Mouse (Mus musculus) megakaryocyte, embryonic 14.5 days (primary cell): ENCODE measurements around the gene Gmds. TPM values are rescaled to one million over a fixed set of nuclear protein-coding genes. Genes with fewer than 3 reads are reported as not detected.

ENCODE experiments used
- H3K27me3 ChIP-seq: replicated peaks from 2 replicates; pipeline ENCODE3; 2012; ENCODE audit warnings: inconsistent platforms
- H3K36me3 ChIP-seq: replicated peaks from 2 replicates; pipeline ENCODE3; 2012; ENCODE audit warnings: low read length, inconsistent platforms, mixed read lengths
- H3K4me1 ChIP-seq: 2 replicates; pipeline ENCODE4 v1.6.1; 2012; ENCODE audit warnings: inconsistent platforms
- H3K4me3 ChIP-seq: replicated peaks from 2 replicates; pipeline ENCODE3; 2012; ENCODE audit warnings: moderate library complexity, mild to moderate bottlenecking, inconsistent platforms
- H3K9me3 ChIP-seq: 2 replicates; pipeline ENCODE4 v1.6.1; 2012; ENCODE audit warnings: inconsistent platforms
- FLI1 ChIP-seq: IDR thresholded peaks from 2 replicates; pipeline ENCODE4 v1.6.1; 2012; ENCODE audit warnings: low read length, inconsistent platforms, mixed read lengths
- GATA1 ChIP-seq: IDR thresholded peaks from 3 replicates; pipeline ENCODE4 v1.6.1; 2012; ENCODE audit warnings: mixed read lengths, low read length, inconsistent platforms, borderline replicate concordance
- polyA plus RNA-seq: library from polyadenylated mRNA; stranded (reverse); fragments of >175 nt; gene quantifications from 2 replicates; pipeline ENCODE4 v1.2.3, GENCODE M21; 2012; ENCODE audit warnings: low replicate concordance; ENCODE audit not compliant: insufficient read depth

Gmds gene
- polyA plus RNA-seq, 1 experiment: 59.8 TPM

DNA sequence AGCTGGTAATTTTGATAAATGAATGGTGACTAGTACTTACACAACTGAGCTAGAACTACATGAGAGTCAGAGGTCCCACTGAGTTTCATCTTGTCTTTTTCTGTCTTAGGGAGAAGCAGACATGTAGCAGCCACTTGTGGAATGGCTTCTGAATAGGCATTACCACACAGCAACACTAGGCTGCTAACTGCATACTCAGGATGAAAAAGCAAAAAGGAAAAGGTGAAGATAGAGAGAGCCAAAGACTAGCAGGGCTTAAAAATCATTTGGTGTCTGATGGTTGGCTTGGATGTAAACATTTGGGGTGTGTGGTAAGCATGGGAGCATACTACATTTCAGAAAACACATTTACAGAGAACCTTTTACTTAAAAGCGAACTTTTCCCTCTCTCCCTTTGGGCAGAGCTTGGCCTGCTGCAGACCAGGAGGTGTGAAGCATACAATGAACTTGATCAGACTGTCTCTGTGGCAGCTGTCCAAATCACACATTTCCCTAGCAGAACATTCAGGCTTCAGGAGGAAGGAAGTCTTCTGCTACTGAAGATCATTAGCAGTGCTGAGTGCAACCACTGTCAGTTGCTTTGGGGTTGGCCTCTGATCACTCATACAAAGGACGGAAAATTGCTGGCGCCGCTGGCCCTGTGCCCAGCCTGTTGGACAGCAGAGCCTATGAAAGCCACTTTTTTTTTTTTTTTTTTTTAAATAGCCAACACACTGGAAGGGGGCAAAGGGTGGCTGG is 319.9 kb downstream of the Gmds start:
- H3K36me3 ChIP-seq: no peaks in the 10 kb centered on the region
- no peak for TF ChIP-seq FLI1
- TF ChIP-seq GATA1: no peak
- H3K9me3 ChIP-seq: no peaks in the 10 kb centered on the region
- peaks cover 32% of the 10 kb centered on the region for H3K4me1 ChIP-seq
- H3K4me3 ChIP-seq: peak overlapping the region; percentile 12
- H3K27me3 ChIP-seq: no peaks in the 10 kb centered on the region

DNA sequence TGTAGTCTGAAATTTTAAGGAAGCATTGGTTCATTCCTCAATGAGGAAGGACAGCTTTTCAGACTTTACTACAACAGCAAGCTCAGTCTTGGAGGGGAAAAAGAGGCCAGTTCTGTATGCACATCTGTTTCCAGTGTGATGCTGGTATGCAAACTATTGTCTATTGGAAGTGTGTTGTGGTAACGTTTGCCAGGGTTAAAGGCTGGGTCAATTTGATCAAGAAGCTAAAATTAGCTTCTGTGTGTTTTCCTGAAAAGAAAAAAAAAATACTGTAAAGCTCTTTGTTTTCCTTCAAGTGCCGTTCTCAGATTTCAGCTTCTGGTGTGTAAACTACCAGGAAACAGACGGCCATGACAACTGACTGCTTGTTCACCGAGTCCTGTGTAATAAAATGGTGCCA is 329.7 kb downstream of the Gmds start:
- H3K4me3 ChIP-seq: no peak overlapping the region
- no peaks in the 10 kb centered on the region for H3K36me3 ChIP-seq
- no peaks in the 10 kb centered on the region for H3K27me3 ChIP-seq
- H3K9me3 ChIP-seq: no peaks in the 10 kb centered on the region
- peaks cover 18% of the 10 kb centered on the region; the same call in 1 of the 2 replicates for H3K4me1 ChIP-seq
- TF ChIP-seq GATA1 (no peak), FLI1 (no peak)

DNA sequence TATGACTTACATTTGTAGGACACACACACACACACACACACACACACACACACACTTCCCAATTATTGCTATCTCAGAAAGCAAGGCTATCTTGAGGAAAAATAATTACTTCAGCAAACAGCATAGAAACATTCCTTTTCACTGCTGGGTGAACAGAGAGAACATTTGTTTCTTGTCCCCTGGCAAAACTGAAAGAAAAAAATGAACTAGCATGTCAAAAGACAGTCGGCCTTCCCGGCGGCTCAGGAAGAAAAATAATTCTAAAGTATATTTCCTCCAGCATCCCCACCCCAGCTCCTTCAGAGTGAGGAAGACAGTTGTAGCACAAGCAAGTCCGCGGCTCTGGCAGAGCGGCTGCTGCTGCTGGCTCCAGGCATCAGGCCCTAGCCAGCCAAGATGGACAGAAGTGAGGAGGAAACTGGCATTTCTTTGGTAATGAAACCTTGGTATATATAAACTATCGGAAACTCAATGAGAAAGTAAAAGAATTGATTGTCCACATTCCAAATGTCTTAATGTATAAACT is 330.4 kb downstream of the Gmds start:
- no peaks in the 10 kb centered on the region for H3K9me3 ChIP-seq
- no peak overlapping the region for H3K4me3 ChIP-seq

DNA sequence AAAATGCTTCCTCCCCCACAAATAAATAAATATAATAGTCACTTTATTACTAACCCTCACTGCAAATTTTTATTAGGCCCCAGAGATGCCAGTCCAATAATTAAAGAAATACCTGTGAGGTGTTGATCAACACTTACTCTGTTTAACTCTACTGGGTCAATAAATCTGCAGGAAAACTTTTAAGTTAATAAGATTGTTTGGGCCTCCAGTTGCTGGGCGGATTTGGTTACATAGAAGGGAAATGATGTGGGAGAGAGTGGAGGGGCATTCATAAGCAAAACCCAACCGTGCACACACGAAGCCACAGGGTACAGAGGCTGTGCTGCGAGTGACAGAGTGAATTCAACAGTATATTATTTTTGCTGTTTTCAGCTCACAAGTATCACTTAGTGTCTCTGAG is 345.1 kb downstream of the Gmds start:
- no peak for TF ChIP-seq GATA1
- TF ChIP-seq FLI1: no peak
- Histone ChIP-seq H3K27me3 (no peaks in the 10 kb centered on the region), H3K9me3 (peaks cover 12% of the 10 kb centered on the region), H3K4me1 (peaks cover 3% of the 10 kb centered on the region), H3K36me3 (peaks cover 14% of the 10 kb centered on the region), H3K4me3 (no peak overlapping the region)

More for the DNA sequence above, 330.4 kb downstream of the Gmds start:
- Histone ChIP-seq H3K4me1 (peaks cover 18% of the 10 kb centered on the region; the same call in 1 of the 2 replicates), H3K36me3 (no peaks in the 10 kb centered on the region), H3K27me3 (no peaks in the 10 kb centered on the region)
- TF ChIP-seq FLI1: no peak
- TF ChIP-seq GATA1: no peak

DNA sequence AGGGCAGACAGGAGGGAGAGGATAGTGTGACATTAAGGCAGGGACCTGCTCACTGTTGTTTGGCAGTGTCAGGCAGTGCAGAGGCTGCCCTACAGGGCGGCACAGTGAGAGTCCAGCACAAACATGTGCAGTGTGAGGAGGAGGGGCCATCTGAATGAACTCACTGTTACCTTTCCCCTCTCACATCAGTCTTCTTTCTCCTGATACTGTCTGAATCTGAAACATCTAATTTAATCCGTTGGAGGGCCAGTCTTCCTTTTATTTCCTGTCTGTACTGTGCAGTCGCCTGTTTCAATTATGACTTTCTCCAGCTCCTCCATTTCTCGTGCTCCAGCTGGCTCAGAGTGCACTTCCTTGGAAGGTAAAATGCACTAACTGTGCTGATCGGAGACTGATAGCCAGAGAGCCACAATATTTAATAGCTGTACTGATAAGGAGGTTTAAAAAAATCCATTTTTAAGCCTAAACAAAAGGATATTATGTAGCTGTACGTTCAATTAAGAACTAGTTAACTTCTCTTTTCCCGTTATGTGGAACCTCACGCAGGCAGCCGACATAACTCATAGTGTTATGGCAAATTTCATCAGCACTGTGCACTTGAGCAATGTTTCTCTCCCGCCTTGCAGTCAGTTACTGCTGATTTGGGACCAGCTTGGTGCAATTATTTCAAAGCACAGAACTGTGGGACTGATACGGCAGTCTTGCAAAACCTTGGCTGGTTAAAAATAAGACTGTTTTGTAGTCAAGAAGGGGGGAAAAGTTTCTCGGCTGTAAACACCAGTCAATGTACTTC is 345.9 kb downstream of the Gmds start:
- no peak for TF ChIP-seq GATA1
- TF ChIP-seq FLI1: no peak
- Histone ChIP-seq H3K4me1 (peaks cover 3% of the 10 kb centered on the region), H3K4me3 (peak overlapping the region; percentile 65), H3K36me3 (peaks cover 14% of the 10 kb centered on the region), H3K9me3 (peaks cover 12% of the 10 kb centered on the region), H3K27me3 (no peaks in the 10 kb centered on the region)

DNA sequence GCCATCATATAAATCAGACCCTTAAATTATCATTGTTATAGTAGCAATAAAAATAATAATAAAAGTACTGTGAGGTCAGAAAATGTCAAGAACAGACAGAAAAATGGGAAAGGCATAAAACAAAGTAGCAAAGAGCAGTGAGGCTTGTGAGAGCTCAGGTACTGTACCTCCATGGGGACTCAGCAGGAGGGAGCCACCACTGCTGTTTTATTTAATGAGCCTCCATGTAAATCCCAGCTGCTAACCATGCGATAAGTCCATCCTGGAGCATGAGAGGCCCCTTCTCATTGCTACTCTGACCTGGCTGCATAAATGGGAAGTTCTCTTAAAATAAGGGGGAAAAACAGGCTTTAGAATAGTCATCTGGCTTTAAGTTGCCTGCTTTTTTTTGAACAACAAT is 357.3 kb downstream of the Gmds start:
- Histone ChIP-seq H3K4me1 (0 out of 2 replicates have a peak, but pooled peaks cover 4% of the 10 kb centered on the region), H3K27me3 (no peaks in the 10 kb centered on the region), H3K4me3 (no peak overlapping the region), H3K36me3 (no peaks in the 10 kb centered on the region), H3K9me3 (no peaks in the 10 kb centered on the region)
- no peak for TF ChIP-seq GATA1

GRCm38 (mm10) chr13:31978126-31978525 is 360.4 kb downstream of the Gmds start:
- Histone ChIP-seq H3K9me3 (no peaks in the 10 kb centered on the region), H3K27me3 (no peaks in the 10 kb centered on the region), H3K4me1 (peaks cover 11% of the 10 kb centered on the region; the same call in 1 of the 2 replicates), H3K36me3 (no peaks in the 10 kb centered on the region), H3K4me3 (no peak overlapping the region)
- TF ChIP-seq GATA1: no peak
- TF ChIP-seq FLI1: no peak

- H3K36me3 ChIP-seq: no peaks in the 10 kb centered on the region
- H3K4me1 ChIP-seq: peaks cover 8% of the 10 kb centered on the region; the same call in 1 of the 2 replicates
- H3K27me3 ChIP-seq: no peaks in the 10 kb centered on the region
- H3K9me3 ChIP-seq: no peaks in the 10 kb centered on the region
- TF ChIP-seq GATA1: no peak
- no peak for TF ChIP-seq FLI1
- no peak overlapping the region for H3K4me3 ChIP-seq
Observed at GRCm38 (mm10) chr13:31974751-31975479, 363.6 kb downstream of the Gmds start.

DNA sequence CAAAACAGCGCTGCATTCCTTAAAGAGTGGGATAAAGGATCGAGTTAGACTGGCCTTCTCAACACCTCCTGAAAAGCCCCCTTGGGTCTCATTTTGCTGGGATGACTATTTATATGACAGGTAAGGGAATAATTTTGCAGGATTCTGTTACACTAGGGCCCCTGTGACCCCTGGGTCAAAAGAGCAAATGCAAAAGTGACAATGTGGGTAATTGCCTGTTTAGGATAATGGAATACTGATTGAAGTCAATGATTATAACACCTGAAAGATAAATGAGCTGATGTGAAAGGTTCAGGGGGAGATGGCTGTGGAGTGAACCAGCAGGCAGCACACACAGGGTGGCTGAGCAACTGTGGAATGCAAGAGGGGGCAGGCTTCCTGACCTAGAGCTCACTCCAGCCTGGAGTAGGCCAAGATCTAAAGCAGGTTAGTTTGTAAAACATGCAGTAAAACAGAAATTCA is 367.5 kb downstream of the Gmds start:
- TF ChIP-seq GATA1: no peak
- TF ChIP-seq FLI1: no peak
- no peaks in the 10 kb centered on the region for H3K27me3 ChIP-seq
- H3K4me3 ChIP-seq: no peak overlapping the region
- peaks cover 8% of the 10 kb centered on the region; the same call in 1 of the 2 replicates for H3K4me1 ChIP-seq
- no peaks in the 10 kb centered on the region for H3K9me3 ChIP-seq
- H3K36me3 ChIP-seq: no peaks in the 10 kb centered on the region
